In genomic region chr3:52468326-52468725, GRCm38 (mm10) we compare ENCODE assay signal across 18 mouse cellular contexts.
"Had no signal": no experiment of that assay in that cellular context is flagged by ENCODE, and none has a peak within 500 bp of the region (broad histone marks: within the 10 kb centered on the region; RNA-seq: fewer than 3 reads in every experiment).

No protein-coding gene starts in this region.

- ATAC-seq: inflammation-experienced regulatory T-cells, adult 6 months; intestine, postnatal 0 days; liver, embryonic 12.5 days; midbrain, embryonic 16.5 days had no signal

- H3K4me1 ChIP-seq: liver, embryonic 12.5 days; lung, embryonic 15.5 days; midbrain, embryonic 12.5 days had no signal

- H3K27ac ChIP-seq: kidney, postnatal 0 days; limb, embryonic 12.5 days; liver, embryonic 12.5 days; lung, embryonic 15.5 days; macrophage; midbrain, embryonic 12.5 days; neural tube, embryonic 13.5 days had no signal

- DNase-seq: kidney, adult 8-10 months; kidney, postnatal 36 days; layer of hippocampus, adult 9-11 months; layer of hippocampus, postnatal 36 days; lung, postnatal 14 days; right cerebral cortex, postnatal 14 days; thymus, adult 18-20 months; thymus, postnatal 25 days had no signal

- H3K9ac ChIP-seq: limb, embryonic 12.5 days; liver, embryonic 12.5 days; lung, embryonic 15.5 days; midbrain, embryonic 12.5 days; neural tube, embryonic 13.5 days had no signal

- H3K27me3 ChIP-seq: limb, embryonic 12.5 days; liver, embryonic 12.5 days; lung, embryonic 15.5 days; midbrain, embryonic 12.5 days; neural tube, embryonic 13.5 days had no signal

- H3K4me2 ChIP-seq: limb, embryonic 12.5 days; liver, embryonic 12.5 days; lung, embryonic 15.5 days; midbrain, embryonic 12.5 days; neural tube, embryonic 13.5 days had no signal

- H3K36me3 ChIP-seq: limb, embryonic 12.5 days; liver, embryonic 12.5 days; lung, embryonic 15.5 days; midbrain, embryonic 12.5 days; neural tube, embryonic 13.5 days had no signal

- H3K4me3 ChIP-seq: limb, embryonic 12.5 days; liver, embryonic 12.5 days; lung, embryonic 15.5 days; midbrain, embryonic 12.5 days; neural tube, embryonic 13.5 days had no signal
